Mouse (Mus musculus): Measurements from ENCODE around the gene Frrs1l.

GRCm38 (mm10) chr4:56942567-56942966 is 47.6 kb downstream of the Frrs1l start:
- TF ChIP-seq POLR2A (IDR thresholded peaks at IDR 0.05; ENCODE audit: borderline replicate concordance, low read depth, low read length), result no peak
- TF ChIP-seq CTCF (IDR thresholded peaks at IDR 0.05; ENCODE audit: low read depth, low read length), result no peak
